Mouse (Mus musculus) thymus, adult 2 months (tissue): ENCODE measurements around the gene Tbl2. TPM values are rescaled to one million over a fixed set of nuclear protein-coding genes. Genes with fewer than 3 reads are reported as not detected.
A peak's percentile ranks its signal among the peaks of the same experiment; 100 is the strongest.

ENCODE experiments used
- DNase-seq: peaks from one replicate; pipeline ENCODE4 v3.0.0; 2021
- H3K27ac ChIP-seq: fragments of 200-500 bp; 2 replicates; pipeline ENCODE4 v1.5.1; 2012; ENCODE audit warnings: low read length, control low read depth; ENCODE audit not compliant: control insufficient read depth, insufficient read depth
- H3K27me3 ChIP-seq: fragments of 200-500 bp; 2 replicates; pipeline ENCODE4 v1.6.1; 2012; ENCODE audit warnings: mild to moderate bottlenecking, low read length, moderate library complexity, mixed read lengths; ENCODE audit not compliant: control insufficient read depth, insufficient read depth
- H3K36me3 ChIP-seq: fragments of 200-500 bp; 2 replicates; pipeline ENCODE4 v1.6.1; 2012; ENCODE audit warnings: mild to moderate bottlenecking, low read length, moderate library complexity; ENCODE audit not compliant: control insufficient read depth, insufficient read depth
- H3K4me1 ChIP-seq: fragments of 200-500 bp; replicated peaks from 2 replicates; pipeline ENCODE4 v1.6.1; 2012; ENCODE audit warnings: low read length; ENCODE audit not compliant: control insufficient read depth, insufficient read depth
- H3K4me3 ChIP-seq: fragments of 200-500 bp; 2 replicates; pipeline ENCODE4 v1.5.1; 2012; ENCODE audit warnings: mild to moderate bottlenecking, low read length, control low read depth, moderate library complexity; ENCODE audit not compliant: control insufficient read depth, insufficient read depth
- CTCF ChIP-seq: fragments of 200-500 bp; IDR thresholded peaks from 2 replicates; pipeline ENCODE4 v1.5.1; 2012; ENCODE audit warnings: mild to moderate bottlenecking, control low read depth, low read length, moderate library complexity, borderline replicate concordance; ENCODE audit not compliant: control insufficient read depth, poor library complexity, insufficient read depth; ENCODE audit errors: extremely low read depth
- POLR2A ChIP-seq: fragments of 200-500 bp; IDR thresholded peaks from 2 replicates; pipeline ENCODE4 v1.6.1; 2012; ENCODE audit warnings: mild to moderate bottlenecking, low read length, control low read depth, moderate library complexity; ENCODE audit not compliant: control insufficient read depth, poor library complexity, insufficient read depth; ENCODE audit errors: extremely low read depth
- WGBS: fragments of 180-500 bp; shearing (Covaris S2); methylation state at CpG from one replicate; pipeline ENCODE4 v1.1.7; 2018; 5-methylcytosine and 5-hydroxymethylcytosine counted together
- polyA plus RNA-seq: library from polyadenylated mRNA; depleted of rRNA; stranded (reverse); fragments of >200 nt; gene quantifications from 2 replicates; pipeline ENCODE4 v1.2.3, GENCODE M21; 2012

Gene Tbl2
- polyA plus RNA-seq, 1 experiment = 18.7 TPM

GRCm38 (mm10) chr5:135187349-135188213 lies 38.1 kb downstream of the Tbl2 start:
- Histone ChIP-seq H3K4me1 (peaks cover 11% of the 10 kb centered on the region), H3K4me3 (peak overlapping the region; percentile 78), H3K27ac (peak overlapping the region; percentile 52; the same call in 1 of the 2 replicates), H3K36me3 (no peaks in the 10 kb centered on the region), H3K27me3 (no peaks in the 10 kb centered on the region)
- TF ChIP-seq CTCF (no peak), POLR2A (no peak)
- peak; percentile 81 for DNase-seq
- under 1% methylated on average over 89 of the region's 102 CpGs for WGBS

DNA sequence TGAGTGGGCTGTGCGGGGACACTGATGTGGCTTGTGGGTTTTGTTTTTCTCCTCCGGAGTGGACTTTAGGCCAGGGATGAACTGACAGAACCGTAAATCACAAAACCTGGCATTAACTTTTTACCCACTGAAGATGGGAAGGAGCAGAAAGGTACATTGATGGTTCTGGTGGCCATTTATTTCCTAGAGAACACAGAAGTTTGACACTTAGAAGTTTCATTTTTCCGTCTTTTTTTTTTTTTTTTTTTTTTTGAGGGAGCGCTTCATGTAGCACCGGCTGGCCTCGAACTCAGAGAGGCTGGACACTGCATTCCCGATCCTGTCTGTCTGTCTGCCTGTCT lies 38.7 kb downstream of the Tbl2 start:
- WGBS = 1% methylated on average over 8 of the region's 8 CpGs

DNA sequence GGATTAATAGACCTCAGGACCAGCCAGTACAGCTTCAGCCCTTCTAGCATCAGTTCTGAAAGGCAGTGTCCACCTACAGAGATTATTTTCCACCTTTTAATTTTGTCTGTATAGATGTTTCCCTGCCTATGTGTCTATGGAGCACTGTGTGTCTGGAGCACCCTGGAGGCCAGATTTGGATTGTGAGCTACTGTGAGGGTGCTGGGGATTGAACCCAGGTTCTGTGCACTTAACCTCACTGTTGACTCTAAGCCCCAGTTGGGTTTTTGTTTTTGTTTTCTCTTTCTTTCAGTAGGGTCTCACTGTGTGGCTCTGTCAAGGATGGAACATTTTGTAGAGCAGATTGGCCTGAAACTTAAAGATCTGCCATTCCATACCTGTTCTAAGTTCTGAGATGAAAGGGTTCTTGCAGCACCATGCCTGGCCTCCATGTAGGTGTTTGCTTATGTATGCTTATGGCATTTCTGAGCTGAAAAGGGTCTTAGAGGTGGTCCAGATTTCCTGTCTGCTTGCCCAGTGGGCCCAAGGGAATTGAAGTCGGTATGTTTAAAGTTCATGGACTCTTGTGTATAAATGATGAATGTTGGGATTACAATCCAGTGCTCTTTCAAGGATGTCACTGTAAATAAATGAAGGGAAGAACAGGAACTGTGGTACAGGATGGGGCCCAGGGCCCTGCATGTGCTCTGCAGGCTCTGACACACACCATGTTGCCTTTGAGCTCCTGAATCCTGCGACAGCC lies 40.0 kb downstream of the Tbl2 start:
- DNase-seq = no peak
- TF ChIP-seq POLR2A (no peak), CTCF (no peak)
- Histone ChIP-seq H3K27me3 (no peaks in the 10 kb centered on the region), H3K27ac (no peak overlapping the region), H3K36me3 (peaks cover 5% of the 10 kb centered on the region; the same call in 1 of the 2 replicates), H3K4me3 (no peak overlapping the region), H3K4me1 (peaks cover 11% of the 10 kb centered on the region)
- 59% methylated on average over 2 of the region's 2 CpGs for WGBS

More for the DNA sequence above, 38.7 kb downstream of the Tbl2 start:
- H3K27ac ChIP-seq = peak overlapping the region; percentile 52; the same call in 1 of the 2 replicates
- H3K27me3 ChIP-seq = no peaks in the 10 kb centered on the region
- no peak for DNase-seq
- no peaks in the 10 kb centered on the region for H3K36me3 ChIP-seq
- TF ChIP-seq CTCF (no peak), POLR2A (no peak)
- H3K4me1 ChIP-seq = peaks cover 11% of the 10 kb centered on the region
- peak overlapping the region; percentile 78 for H3K4me3 ChIP-seq

- Histone ChIP-seq H3K36me3 (peaks cover 5% of the 10 kb centered on the region; the same call in 1 of the 2 replicates), H3K4me3 (no peak overlapping the region), H3K27me3 (no peaks in the 10 kb centered on the region), H3K27ac (no peak overlapping the region), H3K4me1 (peaks cover 8% of the 10 kb centered on the region)
- DNase-seq = peak; percentile 73
- WGBS = 53% methylated on average over 2 of the region's 2 CpGs
- TF ChIP-seq CTCF = no peak
- TF ChIP-seq POLR2A = no peak
Observed at GRCm38 (mm10) chr5:135191620-135192019, 42.2 kb downstream of the Tbl2 start.

DNA sequence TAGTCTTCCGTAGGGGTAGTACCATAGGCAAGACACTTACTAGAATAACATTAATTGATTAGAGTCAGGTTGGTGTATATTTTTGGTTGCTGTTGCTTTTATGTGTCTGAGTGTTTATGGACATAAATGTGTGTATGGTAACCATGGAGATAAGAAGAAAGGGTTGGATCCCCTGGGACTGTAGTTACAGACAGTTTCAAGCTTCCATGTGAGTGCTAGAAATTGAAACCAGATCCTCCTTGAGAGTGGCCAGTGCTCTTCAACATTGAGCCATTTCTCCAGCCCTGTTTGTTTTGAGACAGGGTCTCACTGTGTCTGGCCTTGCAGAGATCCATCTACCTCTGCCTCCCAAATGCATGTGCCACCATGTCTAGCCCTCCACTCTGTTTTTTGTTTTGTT lies 43.0 kb downstream of the Tbl2 start:
- H3K27me3 ChIP-seq = no peaks in the 10 kb centered on the region
- peaks cover 8% of the 10 kb centered on the region; the same call in 1 of the 2 replicates for H3K36me3 ChIP-seq
- DNase-seq = no peak
- TF ChIP-seq POLR2A (no peak), CTCF (no peak)
- peaks cover 8% of the 10 kb centered on the region for H3K4me1 ChIP-seq
- H3K27ac ChIP-seq = no peak overlapping the region
- no peak overlapping the region for H3K4me3 ChIP-seq
- WGBS = 100% methylated on average over 1 of the region's 1 CpGs

DNA sequence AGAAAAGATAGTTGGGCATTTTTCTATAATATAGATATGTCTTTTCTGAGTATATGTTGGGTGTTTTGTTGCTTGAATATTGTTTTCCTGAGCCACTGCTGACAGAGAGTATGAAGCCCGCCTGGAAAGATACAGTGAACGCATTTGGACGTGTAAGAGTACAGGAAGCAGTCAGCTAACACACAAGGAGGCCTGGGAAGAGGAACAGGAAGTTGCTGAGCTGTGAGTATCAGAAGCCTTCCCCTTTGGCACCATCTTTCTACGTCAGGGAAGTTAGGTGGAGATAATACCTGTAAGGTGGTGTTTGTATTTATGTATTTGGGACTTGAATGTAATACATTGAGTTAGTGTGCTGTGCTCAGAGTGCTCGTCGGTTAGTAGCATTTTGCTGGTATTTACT lies 46.9 kb downstream of the Tbl2 start:
- 59% methylated on average over 6 of the region's 6 CpGs for WGBS
- no peak for DNase-seq
- no peak overlapping the region for H3K27ac ChIP-seq
- H3K4me1 ChIP-seq = no peaks in the 10 kb centered on the region
- H3K36me3 ChIP-seq = peaks cover 43% of the 10 kb centered on the region
- no peaks in the 10 kb centered on the region for H3K27me3 ChIP-seq
- TF ChIP-seq CTCF (no peak), POLR2A (no peak)
- no peak overlapping the region for H3K4me3 ChIP-seq
